Mouse (Mus musculus) myocyte (in vitro differentiated cells): ENCODE measurements around the gene Il2rb. TPM values are rescaled to one million over a fixed set of nuclear protein-coding genes. Genes with fewer than 3 reads are reported as not detected.

Experiments
- H3K27me3 ChIP-seq: one replicate; pipeline ENCODE4 v1.6.1; 2011; ENCODE audit not compliant: control insufficient read depth, insufficient read depth, insufficient read length
- H3K36me3 ChIP-seq: one replicate; pipeline ENCODE4 v1.6.1; 2011; ENCODE audit not compliant: control insufficient read depth, insufficient read depth
- H3K4me2 ChIP-seq: one replicate; pipeline ENCODE4 v1.6.1; 2011; ENCODE audit warnings: low read depth, control low read depth
- H3K4me3 ChIP-seq: one replicate; pipeline ENCODE4 v1.5.1; 2011; ENCODE audit warnings: mild to moderate bottlenecking, control low read depth, moderate library complexity
- H3K79me2 ChIP-seq: one replicate; pipeline ENCODE4 v1.6.1; 2011; ENCODE audit not compliant: control insufficient read depth, insufficient read depth
- H3ac ChIP-seq: one replicate; pipeline ENCODE4 v1.6.1; 2011; ENCODE audit not compliant: control insufficient read depth, insufficient read length
- CEBPB ChIP-seq: IDR thresholded peaks from 2 replicates; pipeline ENCODE4 v1.6.1; 2011; ENCODE audit warnings: mild to moderate bottlenecking, moderate library complexity; ENCODE audit not compliant: poor library complexity, insufficient read depth, severe bottlenecking
- E2F4 ChIP-seq: IDR thresholded peaks from one replicate; pipeline ENCODE4 v1.6.1; 2011; ENCODE audit warnings: mild to moderate bottlenecking, control low read depth, moderate library complexity; ENCODE audit not compliant: insufficient read depth
- MAX ChIP-seq: IDR thresholded peaks from one replicate; pipeline ENCODE4 v1.6.1; 2011; ENCODE audit warnings: low read depth, mild to moderate bottlenecking, control low read depth
- MYOD1 ChIP-seq, 3 experiments: IDR thresholded peaks; one replicate each; pipeline ENCODE4 v1.6.1; 2011; ENCODE audit warnings: control low read depth in 2 of 3, low read depth in 2 of 3, mild to moderate bottlenecking in 2 of 3, moderate library complexity in 1 of 3; ENCODE audit not compliant: insufficient read length in 2 of 3, control insufficient read depth in 1 of 3
- MYOG ChIP-seq, 3 experiments: IDR thresholded peaks; one replicate each; pipeline ENCODE4 v1.6.1; 2011; ENCODE audit warnings: control low read depth in 2 of 3, low read depth in 2 of 3, mild to moderate bottlenecking in 2 of 3; ENCODE audit not compliant: insufficient read length in 2 of 3, control insufficient read depth in 1 of 3, insufficient read depth in 1 of 3
- POLR2A ChIP-seq: IDR thresholded peaks from one replicate; pipeline ENCODE4 v1.6.1; 2011; ENCODE audit warnings: low read depth, mild to moderate bottlenecking, control low read depth, moderate library complexity; ENCODE audit not compliant: insufficient read length
- POLR2AphosphoS2 ChIP-seq: IDR thresholded peaks from one replicate; pipeline ENCODE4 v1.6.1; 2011; ENCODE audit warnings: low read depth, control low read depth; ENCODE audit not compliant: insufficient read length
- REST ChIP-seq: IDR thresholded peaks from one replicate; pipeline ENCODE4 v1.6.1; 2011; ENCODE audit warnings: mild to moderate bottlenecking, control low read depth, moderate library complexity; ENCODE audit not compliant: insufficient read depth, insufficient read length
- SRF ChIP-seq: IDR thresholded peaks from one replicate; pipeline ENCODE4 v1.6.1; 2011; ENCODE audit warnings: low read depth; ENCODE audit not compliant: control insufficient read depth, insufficient read length
- TCF12 ChIP-seq: IDR thresholded peaks from one replicate; pipeline ENCODE4 v1.6.1; 2011; ENCODE audit warnings: mild to moderate bottlenecking, control low read depth; ENCODE audit not compliant: poor library complexity, insufficient read depth, severe bottlenecking
- TCF3 ChIP-seq: IDR thresholded peaks from one replicate; pipeline ENCODE4 v1.6.1; 2011; ENCODE audit warnings: low read depth, control low read depth; ENCODE audit not compliant: insufficient read length
- USF1 ChIP-seq: IDR thresholded peaks from one replicate; pipeline ENCODE4 v1.6.1; 2011; ENCODE audit warnings: low read depth, mild to moderate bottlenecking, control low read depth, moderate library complexity
- polyA plus RNA-seq: library from polyadenylated mRNA; unstranded; fragments of >200 nt; fragmentation: generic; extraction: Trizol; gene quantifications from one replicate; pipeline ENCODE4 v1.2.1, GENCODE M21; 2012; ENCODE audit warnings: missing spikeins

The Il2rb gene
- polyA plus RNA-seq, 1 experiment: 0.67 TPM

DNA sequence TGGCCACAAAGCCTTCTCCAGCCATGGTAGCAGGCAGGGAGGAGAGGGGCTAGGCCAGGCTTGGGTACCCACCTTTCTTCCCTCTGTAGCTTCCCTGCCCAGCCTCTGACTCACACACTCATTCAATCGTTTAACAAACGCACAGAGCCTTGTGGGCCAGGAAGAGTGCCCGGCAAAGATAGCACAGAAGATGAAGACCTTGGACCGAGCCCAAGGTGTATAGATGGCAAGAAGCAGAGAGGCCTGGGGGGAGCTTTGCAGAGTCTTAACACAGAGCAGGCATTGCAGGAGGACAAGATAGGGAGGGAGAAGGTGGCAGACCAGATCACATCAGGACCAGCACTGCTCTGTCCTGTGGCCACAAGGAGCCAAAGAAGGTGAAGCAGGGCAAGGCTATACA is 39.9 kb downstream of the Il2rb start:
- H3ac ChIP-seq: no peak overlapping the region
- TF ChIP-seq E2F4: no peak
- no peak for TF ChIP-seq MYOG (IDR thresholded peaks at IDR 0.05; ENCODE audit: control insufficient read depth in 1 of 3, insufficient read depth in 1 of 3, insufficient read length in 2 of 3, low read depth in 2 of 3)
- no peak for TF ChIP-seq TCF3
- no peak for TF ChIP-seq POLR2AphosphoS2
- no peak for TF ChIP-seq MYOD1 (IDR thresholded peaks at IDR 0.05; ENCODE audit: control insufficient read depth in 1 of 3, insufficient read length in 2 of 3, low read depth in 2 of 3)
- TF ChIP-seq REST: no peak
- no peak for TF ChIP-seq CEBPB
- no peak for TF ChIP-seq TCF12
- TF ChIP-seq SRF: no peak
- no peak for TF ChIP-seq USF1
- no peak for TF ChIP-seq MAX
- no peak for TF ChIP-seq POLR2A

DNA sequence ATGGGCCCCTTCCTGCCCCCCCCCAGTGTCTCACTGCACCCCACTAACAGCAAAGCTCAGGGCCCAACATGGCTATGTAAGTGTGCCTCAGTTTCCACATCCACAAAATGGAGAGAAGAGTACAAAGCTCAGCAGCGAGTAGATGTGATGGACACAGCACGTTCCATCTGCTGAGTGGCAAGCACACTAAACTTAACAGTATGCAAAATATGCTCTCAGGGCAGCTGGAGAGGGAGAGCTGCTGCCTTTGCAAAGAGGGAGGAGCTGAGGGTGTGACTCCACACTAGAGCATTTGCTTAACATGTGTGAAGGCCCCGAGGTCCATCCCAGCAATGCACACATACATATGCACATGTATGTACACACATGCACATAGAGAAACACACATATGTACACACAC is 42.1 kb downstream of the Il2rb start:
- Histone ChIP-seq H3K4me2 (no peak overlapping the region), H3K79me2 (no peaks in the 10 kb centered on the region), H3K4me3 (no peak overlapping the region), H3K27me3 (no peaks in the 10 kb centered on the region), H3ac (no peak overlapping the region), H3K36me3 (no peaks in the 10 kb centered on the region)
- TF ChIP-seq TCF3 (no peak), POLR2AphosphoS2 (no peak), MYOD1 (IDR thresholded peaks at IDR 0.05; ENCODE audit: control insufficient read depth in 1 of 3, insufficient read length in 2 of 3, low read depth in 2 of 3) (peak; percentile 7 to 26 (median 8)), MYOG (IDR thresholded peaks at IDR 0.05; ENCODE audit: control insufficient read depth in 1 of 3, insufficient read depth in 1 of 3, insufficient read length in 2 of 3, low read depth in 2 of 3) (peak in 1 of 3 experiments; percentile 69)

More for the DNA sequence above, 39.9 kb downstream of the Il2rb start:
- no peaks in the 10 kb centered on the region for H3K79me2 ChIP-seq
- H3K4me3 ChIP-seq: no peak overlapping the region
- no peaks in the 10 kb centered on the region for H3K27me3 ChIP-seq
- H3K4me2 ChIP-seq: no peak overlapping the region
- no peaks in the 10 kb centered on the region for H3K36me3 ChIP-seq

DNA sequence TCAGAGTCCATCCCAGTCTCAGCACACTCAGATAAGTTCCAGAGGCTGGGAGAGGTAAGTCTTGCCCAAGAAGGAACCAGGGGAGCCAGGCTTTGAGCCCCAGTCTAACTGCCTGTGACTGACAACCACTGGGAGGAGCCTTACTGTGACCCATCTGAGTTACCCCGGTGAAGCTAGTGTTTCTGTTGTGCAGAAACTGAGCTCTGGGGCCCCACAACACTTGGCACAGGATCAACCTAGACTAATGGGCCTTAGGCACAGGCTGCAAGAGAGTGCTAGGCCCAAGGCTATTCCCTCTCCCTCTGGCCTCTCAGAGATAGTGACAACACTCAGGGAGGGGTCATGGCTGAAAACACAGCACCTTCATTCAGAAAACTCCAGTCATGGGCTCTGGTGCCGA is 43.9 kb downstream of the Il2rb start:
- Histone ChIP-seq H3K36me3 (no peaks in the 10 kb centered on the region), H3ac (no peak overlapping the region), H3K4me2 (no peak overlapping the region), H3K27me3 (no peaks in the 10 kb centered on the region), H3K79me2 (no peaks in the 10 kb centered on the region), H3K4me3 (no peak overlapping the region)
- TF ChIP-seq POLR2AphosphoS2 (no peak), TCF12 (no peak), POLR2A (no peak), E2F4 (no peak), REST (no peak), SRF (no peak)

DNA sequence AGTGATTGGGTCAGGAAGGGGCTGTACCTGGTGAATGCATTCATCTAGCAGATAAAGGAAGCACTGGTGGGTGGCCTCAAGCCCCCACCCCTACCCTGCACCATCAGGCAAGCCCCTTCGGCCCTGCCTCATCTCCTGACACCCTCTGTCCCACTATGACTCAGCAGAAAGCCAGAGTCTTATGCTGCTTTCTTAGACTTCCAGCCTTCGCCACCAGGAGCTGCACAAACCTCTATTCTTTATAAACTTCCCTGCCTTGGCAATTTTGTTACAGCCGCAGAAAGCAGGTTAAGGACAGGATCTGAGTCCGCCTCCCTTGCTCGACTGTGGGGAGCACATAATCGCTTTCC is 44.7 kb downstream of the Il2rb start:
- no peaks in the 10 kb centered on the region for H3K36me3 ChIP-seq
- no peak overlapping the region for H3K4me3 ChIP-seq
- H3K27me3 ChIP-seq: no peaks in the 10 kb centered on the region
- no peaks in the 10 kb centered on the region for H3K79me2 ChIP-seq
- H3K4me2 ChIP-seq: peak overlapping the region; percentile 40
- no peak overlapping the region for H3ac ChIP-seq
- TF ChIP-seq POLR2A (no peak), MYOD1 (IDR thresholded peaks at IDR 0.05; ENCODE audit: control insufficient read depth in 1 of 3, insufficient read length in 2 of 3, low read depth in 2 of 3) (no peak), POLR2AphosphoS2 (no peak), REST (no peak), CEBPB (no peak), E2F4 (no peak), TCF12 (no peak), SRF (no peak), MYOG (IDR thresholded peaks at IDR 0.05; ENCODE audit: control insufficient read depth in 1 of 3, insufficient read depth in 1 of 3, insufficient read length in 2 of 3, low read depth in 2 of 3) (no peak), TCF3 (no peak), MAX (no peak), USF1 (no peak)

GRCm38 (mm10) chr15:78449694-78450418 is 45.2 kb downstream of the Il2rb start:
- no peak overlapping the region for H3ac ChIP-seq
- no peaks in the 10 kb centered on the region for H3K79me2 ChIP-seq
- TF ChIP-seq MYOD1 (IDR thresholded peaks at IDR 0.05; ENCODE audit: control insufficient read depth in 1 of 3, insufficient read length in 2 of 3, low read depth in 2 of 3) (peak in 2 of 3 experiments; percentile 62 to 84), TCF3 (peak; percentile 48), REST (no peak), USF1 (no peak), MYOG (IDR thresholded peaks at IDR 0.05; ENCODE audit: control insufficient read depth in 1 of 3, insufficient read depth in 1 of 3, insufficient read length in 2 of 3, low read depth in 2 of 3) (peak; percentile 64 to 85 (median 84)), CEBPB (0 out of 2 replicates have a peak, but pooled peaks have one; percentile 0), E2F4 (no peak)
- H3K4me2 ChIP-seq: peak overlapping the region; percentile 74
- H3K4me3 ChIP-seq: no peak overlapping the region
- H3K27me3 ChIP-seq: no peaks in the 10 kb centered on the region
- no peaks in the 10 kb centered on the region for H3K36me3 ChIP-seq
